Mouse (Mus musculus): ENCODE results near the gene Myo6.

DNA sequence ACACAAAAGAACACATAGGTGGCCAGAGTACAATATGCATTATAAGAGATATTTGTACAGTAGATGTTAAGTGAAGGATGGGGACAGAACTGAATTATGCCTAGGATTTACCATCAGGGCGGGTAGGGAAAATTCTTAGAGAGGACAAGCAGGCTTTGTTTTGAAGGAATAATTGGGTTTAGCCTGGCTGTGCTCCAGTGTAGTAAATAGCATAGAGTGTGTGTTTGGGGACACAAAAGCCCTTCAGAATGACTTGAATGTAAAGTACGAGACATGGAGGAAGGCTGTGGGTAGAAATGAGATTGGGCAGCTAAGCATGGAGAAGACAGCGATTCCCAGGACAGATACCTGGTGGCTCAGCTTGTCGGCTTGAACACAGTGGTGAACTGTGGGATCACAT, 3.4 kb upstream of the Myo6 start:
- TF ChIP-seq GATA1 (IDR thresholded peaks at IDR 0.05; ENCODE audit: low read length) (no peak), TAL1 (IDR thresholded peaks at IDR 0.05; ENCODE audit: low read length) (no peak)

Data from erythroblast, embryonic 14.5 days (primary cell).